Mouse (Mus musculus): ENCODE data around the gene 1700010B08Rik.

DNA sequence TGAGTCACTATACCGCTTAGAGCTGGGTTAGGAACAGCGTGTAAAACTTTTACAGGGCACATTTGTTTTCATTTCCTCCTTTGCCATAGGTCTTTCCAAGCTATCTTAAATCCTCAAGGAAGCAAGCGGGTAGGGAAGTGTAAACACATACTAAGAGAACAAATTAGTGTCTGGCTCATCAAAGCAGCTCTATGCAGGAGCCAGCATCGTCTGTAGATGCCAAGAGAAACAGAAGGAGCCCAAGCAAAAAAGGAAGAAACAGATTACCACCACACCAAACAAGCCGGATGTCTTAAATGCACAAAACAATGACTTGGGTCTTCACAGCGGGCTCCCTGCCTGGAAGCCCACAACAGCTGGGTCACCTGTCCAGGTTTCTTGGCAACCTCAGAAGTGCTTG, 9.0 kb upstream of the 1700010B08Rik start:
- TF ChIP-seq CTCF (IDR thresholded peaks at IDR 0.05; ENCODE audit: extremely low read depth, insufficient read depth, insufficient read length, insufficient replicate concordance) (no peak), POLR2A (IDR thresholded peaks at IDR 0.05; ENCODE audit: low read depth, low read length) (no peak)
